Mouse (Mus musculus): ENCODE results near the gene Uqcc2. TPM values are rescaled to one million over a fixed set of nuclear protein-coding genes. Genes with fewer than 3 reads are reported as not detected.

Uqcc2 gene
- total RNA-seq, 2 experiments from 2014 or later: 94.4 to 110 TPM

- ATAC-seq (ENCODE audit: poor library complexity, severe bottlenecking): no peak
Measured at GRCm38 (mm10) chr17:27125669-27126202, 8.0 kb downstream of the Uqcc2 start.

- ATAC-seq (ENCODE audit: poor library complexity, severe bottlenecking): peak; percentile 79
Measured at GRCm38 (mm10) chr17:27125185-27125584, 8.5 kb downstream of the Uqcc2 start.

GRCm38 (mm10) chr17:27123813-27124375 lies 9.8 kb downstream of the Uqcc2 start:
- ATAC-seq (ENCODE audit: poor library complexity, severe bottlenecking): no peak

DNA sequence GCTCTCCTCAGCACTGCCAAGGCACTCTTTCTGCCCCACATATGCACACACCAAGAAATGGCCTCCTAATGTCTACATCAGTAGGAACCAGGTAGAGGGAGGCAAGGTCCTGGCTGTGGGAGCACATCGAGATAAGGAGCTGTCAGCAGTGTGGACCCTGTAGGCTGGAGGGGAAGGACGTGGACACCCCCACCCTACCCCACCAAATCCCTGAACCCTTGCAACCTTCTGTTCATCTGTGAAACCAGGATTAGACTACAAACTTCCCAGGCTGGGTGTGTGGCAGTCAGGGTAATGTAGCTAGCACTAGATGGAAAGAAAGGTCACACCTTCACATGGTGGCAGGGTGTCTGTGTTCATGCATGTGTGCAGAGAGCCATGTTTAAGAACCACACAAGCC lies 10.6 kb downstream of the Uqcc2 start:
- ATAC-seq (ENCODE audit: poor library complexity, severe bottlenecking): no peak

GRCm38 (mm10) chr17:27122701-27123100 lies 11.0 kb downstream of the Uqcc2 start:
- no peak for ATAC-seq (ENCODE audit: poor library complexity, severe bottlenecking)

GRCm38 (mm10) chr17:27121781-27122180 lies 11.9 kb downstream of the Uqcc2 start:
- ATAC-seq (ENCODE audit: poor library complexity, severe bottlenecking): no peak

- no peak for ATAC-seq (ENCODE audit: poor library complexity, severe bottlenecking)
Measured at GRCm38 (mm10) chr17:27121266-27121665, 12.4 kb downstream of the Uqcc2 start.

DNA sequence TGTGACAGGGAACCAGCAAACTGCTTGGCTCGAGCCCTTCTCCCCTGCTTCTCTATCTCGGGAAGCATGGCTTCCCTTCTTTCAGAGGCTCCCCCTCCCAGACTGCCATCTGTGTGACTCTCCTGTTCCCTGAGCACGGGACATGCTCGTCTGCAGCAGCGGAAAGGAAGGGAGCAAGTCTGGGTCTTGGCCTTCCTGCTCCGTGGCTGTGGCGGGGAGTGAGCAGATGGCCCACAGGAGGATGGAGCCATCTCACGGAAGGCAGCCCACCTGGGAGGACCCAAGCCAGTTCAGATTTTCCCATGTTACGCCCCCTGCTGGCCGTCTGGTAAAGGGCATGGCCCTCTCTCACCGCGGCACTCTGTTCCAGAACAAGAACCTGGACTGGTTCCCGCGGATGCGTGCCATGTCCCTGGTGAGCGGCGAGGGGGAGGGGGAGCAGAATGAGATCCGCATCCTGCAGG lies 13.1 kb downstream of the Uqcc2 start:
- no peak for ATAC-seq (ENCODE audit: poor library complexity, severe bottlenecking)

DNA sequence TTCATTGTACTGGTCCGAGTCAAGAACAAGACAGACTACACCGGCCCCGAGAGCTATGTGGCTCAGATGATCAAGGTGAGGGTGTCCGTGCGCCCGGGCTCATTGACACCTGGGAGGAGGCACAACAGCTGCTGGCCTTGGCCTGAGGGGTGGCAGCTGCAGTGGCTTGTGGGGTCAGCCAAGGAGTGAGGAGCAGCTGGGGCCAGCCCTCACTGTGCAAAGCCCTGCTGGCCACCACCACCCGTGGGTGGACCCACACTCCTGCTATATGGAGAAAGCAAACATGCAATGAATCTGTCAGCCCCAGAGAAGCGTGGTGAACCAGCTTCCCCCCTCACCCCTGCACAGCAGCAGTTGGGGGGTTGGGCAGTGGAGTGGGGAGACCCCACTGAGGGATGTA lies 13.8 kb downstream of the Uqcc2 start:
- ATAC-seq (ENCODE audit: poor library complexity, severe bottlenecking): no peak

DNA sequence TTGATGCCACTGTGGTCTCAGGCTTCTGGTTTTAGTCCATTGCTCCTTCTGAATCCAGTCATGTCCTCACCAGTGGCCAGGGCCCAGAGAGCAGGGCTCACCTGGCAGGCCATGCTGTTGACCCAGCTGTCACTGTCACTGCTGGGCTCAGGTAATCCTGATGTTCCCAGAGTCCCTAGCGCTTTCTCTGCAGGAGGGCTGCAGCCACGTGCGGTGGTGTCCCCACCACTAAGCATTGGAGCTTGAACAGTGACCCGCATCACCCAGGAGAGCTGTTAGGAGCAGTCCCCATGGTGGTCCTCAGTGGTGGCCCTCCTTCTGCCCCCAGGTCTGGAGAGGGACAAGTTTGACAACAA lies 14.2 kb downstream of the Uqcc2 start:
- no peak for ATAC-seq (ENCODE audit: poor library complexity, severe bottlenecking)

GRCm38 (mm10) chr17:27118676-27119539 lies 14.8 kb downstream of the Uqcc2 start:
- ATAC-seq (ENCODE audit: poor library complexity, severe bottlenecking): peak; percentile 86

DNA sequence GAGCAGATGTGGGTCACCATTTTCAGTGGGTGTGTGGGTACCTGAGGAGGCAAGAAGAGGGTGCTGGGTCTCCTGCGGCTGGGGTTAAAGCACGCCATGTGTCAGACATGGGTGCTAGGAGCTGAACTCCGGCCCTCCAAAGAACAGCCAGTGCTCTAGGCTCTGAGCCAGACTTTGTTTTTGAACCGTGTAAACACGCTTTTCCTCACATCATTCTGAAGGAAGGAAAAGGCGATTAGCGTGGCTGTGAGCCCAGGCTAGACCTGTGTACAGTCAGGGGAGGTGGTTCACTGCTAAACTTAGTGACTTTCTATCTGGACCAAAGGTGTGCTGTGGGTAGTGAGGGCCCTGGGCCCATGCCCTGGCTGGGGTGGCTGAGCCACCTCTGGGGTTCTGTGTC lies 23.6 kb downstream of the Uqcc2 start:
- no peak for ATAC-seq (ENCODE audit: poor library complexity, severe bottlenecking)

- no peak for ATAC-seq (ENCODE audit: poor library complexity, severe bottlenecking)
Measured at GRCm38 (mm10) chr17:27107936-27108335, 25.8 kb downstream of the Uqcc2 start.

DNA sequence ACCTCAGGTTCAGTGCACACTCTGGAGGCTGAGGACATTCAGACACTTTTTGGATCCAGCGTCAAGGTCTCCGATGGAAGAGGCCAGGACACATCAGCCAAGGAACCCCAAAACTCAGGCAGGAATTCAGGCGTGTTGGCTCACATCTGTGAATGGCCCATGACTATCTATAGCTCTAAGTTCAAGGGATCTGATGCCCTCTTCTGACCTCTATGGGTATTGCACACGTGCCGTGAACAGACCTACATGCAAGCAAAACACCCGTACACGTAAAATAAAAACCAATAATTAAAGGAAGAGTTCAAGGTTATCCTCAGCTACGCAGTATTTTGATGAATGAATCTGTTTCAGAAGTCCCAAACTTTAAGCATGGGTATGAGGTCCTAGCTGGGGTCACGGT lies 27.0 kb downstream of the Uqcc2 start:
- no peak for ATAC-seq (ENCODE audit: poor library complexity, severe bottlenecking)

- ATAC-seq (ENCODE audit: poor library complexity, severe bottlenecking): no peak
Measured at GRCm38 (mm10) chr17:27105698-27106470, 27.8 kb downstream of the Uqcc2 start.

DNA sequence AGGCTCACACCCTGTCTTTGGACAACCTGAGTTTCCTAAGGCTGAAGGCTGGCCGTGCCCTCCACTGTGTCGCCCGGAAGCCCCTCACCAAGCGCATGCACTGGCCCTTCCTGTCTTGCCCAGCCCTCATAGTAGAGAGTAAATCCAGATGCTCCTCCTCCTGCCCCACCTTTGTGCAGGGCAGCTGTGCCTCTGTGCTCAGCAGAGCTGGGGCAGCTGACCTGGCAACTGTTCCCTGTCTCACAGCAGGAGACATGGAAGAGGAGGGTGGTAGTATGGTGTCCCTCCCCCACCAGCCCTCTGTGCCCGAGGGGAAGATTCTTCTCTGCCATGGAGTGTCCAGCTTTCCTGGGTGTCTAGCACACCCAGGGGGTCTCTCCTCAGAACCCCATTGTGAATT lies 32.0 kb downstream of the Uqcc2 start:
- no peak for ATAC-seq (ENCODE audit: poor library complexity, severe bottlenecking)

DNA sequence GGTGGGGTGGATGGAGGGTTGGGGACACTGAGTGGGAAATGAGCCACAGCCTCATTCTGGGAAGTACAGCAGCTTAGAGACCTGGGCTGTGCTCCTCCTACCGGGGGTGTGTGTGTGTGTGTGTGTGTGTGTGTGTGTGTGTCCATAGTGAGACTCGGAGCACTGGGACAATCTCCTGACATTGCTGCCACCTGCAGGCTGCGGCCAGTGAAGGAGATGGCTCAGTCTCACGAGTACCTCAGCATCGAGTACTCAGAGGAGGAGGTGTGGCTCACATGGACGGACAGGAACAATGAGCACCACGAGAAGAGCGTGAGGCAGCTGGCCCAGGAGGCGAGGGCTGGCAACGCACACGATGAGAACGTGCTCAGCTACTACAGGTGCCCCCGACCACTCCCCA lies 38.0 kb downstream of the Uqcc2 start:
- ATAC-seq (ENCODE audit: poor library complexity, severe bottlenecking): no peak

- ATAC-seq (ENCODE audit: poor library complexity, severe bottlenecking): no peak
Measured at GRCm38 (mm10) chr17:27090068-27090467, 43.6 kb downstream of the Uqcc2 start.

GRCm38 (mm10) chr17:27087426-27087825 lies 46.3 kb downstream of the Uqcc2 start:
- ATAC-seq (ENCODE audit: poor library complexity, severe bottlenecking): peak; percentile 33; the same call in 1 of the 2 replicates

DNA sequence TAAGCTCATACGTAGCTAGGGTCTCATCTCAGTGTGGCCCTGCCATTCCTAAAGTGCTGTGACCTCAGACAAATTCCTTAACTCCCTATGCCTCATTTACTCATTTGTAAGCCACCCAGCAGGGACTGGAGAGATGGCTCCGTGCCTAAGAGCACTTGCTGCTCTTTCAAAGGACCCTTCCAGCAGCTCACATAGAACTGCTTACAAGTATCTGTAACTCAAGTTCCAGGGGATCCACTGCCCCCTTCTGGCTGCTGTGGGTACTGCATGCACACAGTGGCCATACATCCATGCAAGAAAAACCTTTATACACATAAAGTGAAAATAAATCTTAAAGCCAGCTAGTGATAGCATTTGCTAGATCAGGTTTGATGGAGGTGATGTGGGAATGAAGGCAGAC lies 48.0 kb downstream of the Uqcc2 start:
- ATAC-seq (ENCODE audit: poor library complexity, severe bottlenecking): 0 out of 2 replicates have a peak, but pooled peaks have one; percentile 43

GRCm38 (mm10) chr17:27083601-27084000 lies 50.1 kb downstream of the Uqcc2 start:
- peak; percentile 83 for ATAC-seq (ENCODE audit: poor library complexity, severe bottlenecking)
